Mouse (Mus musculus): ENCODE results near the gene Vmn1r47. TPM values are rescaled to one million over a fixed set of nuclear protein-coding genes. Genes with fewer than 3 reads are reported as not detected.

Vmn1r47 gene
- polyA plus RNA-seq (2017; shearing (Covaris generic)), result under 1 TPM in 1 of 2 experiments, not detected in 1; 0.04 TPM

GRCm38 (mm10) chr6:90015847-90016246 is at the start of gene Vmn1r47:
TSS of gene Vmn1r47 (plus strand) at chr6:90016147.

GRCm38 (mm10) chr6:89969013-89969412 is 46.9 kb upstream of the Vmn1r47 start, which contains the start of gene Vmn1r46:
TSS of gene Vmn1r46 (plus strand) at chr6:89969313.

GRCm38 (mm10) chr6:90036741-90037140 is 20.8 kb downstream of the Vmn1r47 start, which contains the start of gene Vmn1r48:
TSS of gene Vmn1r48 (minus strand) at chr6:90036841.

Other genes starting within 250 kb of the Vmn1r47 start
- under 1 TPM in 1 of 2 experiments, not detected in 1; 0.12 TPM for gene Vmn1r42, start 139.7 kb upstream of the Vmn1r47 start, polyA plus RNA-seq (2017; shearing (Covaris generic))
- under 1 TPM; 0.02 to 0.38 TPM for gene Vmn1r43, start 139.7 kb upstream of the Vmn1r47 start, polyA plus RNA-seq (2017; shearing (Covaris generic))
- gene Vmn1r44, start 132.5 kb upstream of the Vmn1r47 start, polyA plus RNA-seq (2017; shearing (Covaris generic)), result not detected
- gene Vmn1r45, start 75.5 kb upstream of the Vmn1r47 start, polyA plus RNA-seq (2017; shearing (Covaris generic)), result under 1 TPM; 0.39 to 0.74 TPM
- gene Vmn1r46, start 46.8 kb upstream of the Vmn1r47 start, polyA plus RNA-seq (2017; shearing (Covaris generic)), result under 1 TPM in 1 of 2 experiments, not detected in 1; 0.07 TPM
- gene Vmn1r48, start 20.7 kb downstream of the Vmn1r47 start, polyA plus RNA-seq (2017; shearing (Covaris generic)), result not detected
- gene Vmn1r49, start 62.4 kb downstream of the Vmn1r47 start, polyA plus RNA-seq (2017; shearing (Covaris generic)), result under 1 TPM in 1 of 2 experiments, not detected in 1; 0.37 TPM
- not detected for gene Vmn1r50, start 85.3 kb downstream of the Vmn1r47 start, polyA plus RNA-seq (2017; shearing (Covaris generic))
- under 1 TPM in 1 of 2 experiments, not detected in 1; 0.28 TPM for gene Vmn1r51, start 106.4 kb downstream of the Vmn1r47 start, polyA plus RNA-seq (2017; shearing (Covaris generic))
- under 1 TPM in 1 of 2 experiments, not detected in 1; 0.69 TPM for gene Vmn1r52, start 158.7 kb downstream of the Vmn1r47 start, polyA plus RNA-seq (2017; shearing (Covaris generic))
- gene V1ra8, start 186.6 kb downstream of the Vmn1r47 start, polyA plus RNA-seq (2017; shearing (Covaris generic)), result not detected
- gene Vmn1r53, start 208.3 kb downstream of the Vmn1r47 start, polyA plus RNA-seq (2017; shearing (Covaris generic)), result not detected
- gene Vmn1r54, start 230.2 kb downstream of the Vmn1r47 start, polyA plus RNA-seq (2017; shearing (Covaris generic)), result not detected

Measured in inflammation-experienced regulatory T-cells (primary cell).